Mouse (Mus musculus) brain, embryonic 14.5 days (tissue): ENCODE measurements around the gene Plekhn1.

Experiments used
- CTCF ChIP-seq: fragments of 200-500 bp; IDR thresholded peaks from 2 replicates; pipeline ENCODE4 v1.5.1; 2012; ENCODE audit warnings: inconsistent platforms, mild to moderate bottlenecking, moderate library complexity, borderline replicate concordance; ENCODE audit not compliant: insufficient read depth, insufficient read length; ENCODE audit errors: extremely low read depth
- POLR2A ChIP-seq: fragments of 200-500 bp; IDR thresholded peaks from 2 replicates; pipeline ENCODE4 v1.6.1; 2012; ENCODE audit warnings: mild to moderate bottlenecking, inconsistent platforms, borderline replicate concordance; ENCODE audit not compliant: poor library complexity, insufficient read depth, insufficient read length, severe bottlenecking; ENCODE audit errors: extremely low read depth

DNA sequence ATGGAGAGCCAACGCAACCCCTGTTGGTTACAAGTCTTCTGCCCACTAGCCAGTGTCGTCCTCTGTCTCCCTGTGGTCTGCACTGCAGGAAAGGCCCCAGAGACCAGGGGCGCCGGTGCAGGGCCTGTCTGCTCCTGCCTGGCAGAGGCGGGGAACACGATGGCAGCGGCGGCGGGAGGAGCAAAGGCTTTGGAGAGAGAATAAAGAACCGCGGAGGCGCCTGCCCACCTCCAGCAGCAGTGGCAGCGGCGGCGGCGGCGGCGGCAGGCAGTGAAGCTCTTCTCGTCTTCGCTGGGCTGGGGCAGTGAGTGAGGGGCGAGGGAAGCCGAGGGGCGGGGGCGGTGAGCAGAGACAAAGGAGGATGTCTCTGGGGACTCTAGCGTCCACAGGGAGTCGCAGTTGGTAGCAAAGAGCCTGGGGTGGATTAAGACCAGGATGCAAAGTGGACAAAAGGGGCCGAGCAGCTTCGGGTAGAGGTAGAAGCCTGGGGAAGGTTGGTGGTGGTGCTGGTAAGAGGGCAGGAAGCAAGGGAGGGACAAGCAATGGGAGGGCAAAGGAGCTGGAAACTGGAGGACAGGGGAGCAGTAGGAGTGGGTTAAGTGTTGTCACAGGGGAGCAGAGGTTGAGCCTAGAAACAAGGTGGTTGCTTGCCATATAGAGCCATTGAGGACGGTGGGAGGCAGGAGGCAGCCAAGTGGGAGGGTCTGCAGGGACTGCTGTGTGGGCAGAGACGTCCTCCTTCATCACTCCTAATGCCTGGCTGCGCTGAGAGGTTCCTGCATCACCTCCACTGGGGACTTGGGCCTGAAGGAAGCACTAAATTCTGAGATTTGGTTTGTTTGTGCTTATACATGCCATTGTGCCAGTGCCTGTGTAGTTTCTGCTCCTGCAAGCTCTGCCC, 48.5 kb downstream of the Plekhn1 start:
- TF ChIP-seq CTCF = no peak
- 0 out of 2 replicates have a peak, but pooled peaks have one; percentile 17 for TF ChIP-seq POLR2A
